Mouse (Mus musculus): Measurements from ENCODE around the gene Ift27. TPM values are rescaled to one million over a fixed set of nuclear protein-coding genes. Genes with fewer than 3 reads are reported as not detected.

Gene Ift27
- polyA plus RNA-seq, 1 experiment from 2014 or later, result 141 TPM

GRCm38 (mm10) chr15:78165292-78165691 is 8.6 kb downstream of the Ift27 start:
- no peaks in the 10 kb centered on the region for H3K4me1 ChIP-seq
- WGBS, result 84% methylated on average over 4 of the region's 4 CpGs
- DNase-seq (ENCODE audit: low spot score), result no peak
- no peaks in the 10 kb centered on the region for H3K27me3 ChIP-seq (replicated peaks; ENCODE audit: low read depth, poor library complexity, severe bottlenecking)
- no peak overlapping the region for H3K27ac ChIP-seq (replicated peaks)
- no peaks in the 10 kb centered on the region for H3K9me3 ChIP-seq
- peaks cover 73% of the 10 kb centered on the region for H3K36me3 ChIP-seq (replicated peaks)
- H3K4me3 ChIP-seq, result no peak overlapping the region

DNA sequence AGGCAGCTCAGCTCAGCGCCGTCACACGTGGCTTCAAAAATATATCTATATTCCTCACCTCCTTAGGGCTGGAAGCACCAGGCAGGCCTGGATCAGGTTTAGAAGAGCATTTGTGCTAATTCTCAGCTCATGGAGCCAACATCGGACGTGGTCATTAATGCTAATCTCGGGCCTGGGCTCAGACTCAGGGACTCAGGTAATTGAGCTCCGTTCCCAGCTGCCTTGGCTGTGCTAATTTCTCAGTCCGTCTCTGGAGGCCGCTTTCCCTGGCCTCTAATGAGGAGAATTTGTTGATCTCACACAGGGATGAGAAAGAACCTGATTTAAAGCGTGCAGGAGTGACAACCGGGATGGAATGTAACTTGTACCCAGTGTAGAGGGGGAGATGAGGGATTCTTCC is 9.4 kb downstream of the Ift27 start:
- H3K9me3 ChIP-seq, result no peaks in the 10 kb centered on the region
- no peak overlapping the region for H3K27ac ChIP-seq (replicated peaks)
- peaks cover 81% of the 10 kb centered on the region for H3K36me3 ChIP-seq (replicated peaks)
- 89% methylated on average over 11 of the region's 11 CpGs for WGBS
- H3K27me3 ChIP-seq (replicated peaks; ENCODE audit: low read depth, poor library complexity, severe bottlenecking), result no peaks in the 10 kb centered on the region
- no peaks in the 10 kb centered on the region for H3K4me1 ChIP-seq
- no peak overlapping the region for H3K4me3 ChIP-seq
- no peak for DNase-seq (ENCODE audit: low spot score)

- H3K9me3 ChIP-seq, result no peaks in the 10 kb centered on the region
- no peaks in the 10 kb centered on the region for H3K27me3 ChIP-seq (replicated peaks; ENCODE audit: low read depth, poor library complexity, severe bottlenecking)
- no peak overlapping the region for H3K27ac ChIP-seq (replicated peaks)
- no peak for DNase-seq (ENCODE audit: low spot score)
- peaks cover 75% of the 10 kb centered on the region for H3K36me3 ChIP-seq (replicated peaks)
- H3K4me3 ChIP-seq, result no peak overlapping the region
- no peaks in the 10 kb centered on the region for H3K4me1 ChIP-seq
- 83% methylated on average over 9 of the region's 9 CpGs for WGBS
Observed at GRCm38 (mm10) chr15:78161946-78162345, 12.0 kb downstream of the Ift27 start.

DNA sequence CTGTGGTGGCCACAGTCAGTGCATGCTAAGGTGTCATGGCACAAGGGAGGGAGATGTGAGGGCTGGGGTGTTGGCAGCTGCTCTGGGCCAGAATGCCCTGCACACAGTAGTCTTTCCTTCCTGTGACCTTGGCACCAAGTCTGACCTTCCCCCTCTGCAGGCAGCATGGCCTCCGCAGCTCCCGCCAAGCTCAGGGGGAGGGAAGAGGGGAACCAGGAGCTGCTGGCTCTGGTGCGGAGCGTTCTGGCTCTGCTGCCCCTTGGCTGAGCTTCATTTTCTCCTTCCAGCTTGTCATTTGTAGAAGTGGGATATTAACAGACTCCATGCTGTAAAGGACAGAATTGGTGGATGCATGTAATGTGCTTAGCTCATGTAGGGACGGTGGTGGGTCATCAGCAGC is 15.6 kb downstream of the Ift27 start:
- no peak for DNase-seq (ENCODE audit: low spot score)
- H3K4me3 ChIP-seq, result no peak overlapping the region
- no peak overlapping the region for H3K27ac ChIP-seq (replicated peaks)
- 88% methylated on average over 5 of the region's 5 CpGs for WGBS
- no peaks in the 10 kb centered on the region for H3K9me3 ChIP-seq
- peaks cover 39% of the 10 kb centered on the region for H3K36me3 ChIP-seq (replicated peaks)
- no peaks in the 10 kb centered on the region for H3K27me3 ChIP-seq (replicated peaks; ENCODE audit: low read depth, poor library complexity, severe bottlenecking)
- no peaks in the 10 kb centered on the region for H3K4me1 ChIP-seq

- DNase-seq (ENCODE audit: low spot score), result no peak
- Histone ChIP-seq H3K27me3 (replicated peaks; ENCODE audit: low read depth, poor library complexity, severe bottlenecking) (no peaks in the 10 kb centered on the region), H3K36me3 (replicated peaks) (peaks cover 34% of the 10 kb centered on the region), H3K9me3 (no peaks in the 10 kb centered on the region), H3K27ac (replicated peaks) (no peak overlapping the region), H3K4me3 (no peak overlapping the region), H3K4me1 (no peaks in the 10 kb centered on the region)
- 80% methylated on average over 4 of the region's 4 CpGs for WGBS
Observed at GRCm38 (mm10) chr15:78157824-78158223, 16.1 kb downstream of the Ift27 start.

DNA sequence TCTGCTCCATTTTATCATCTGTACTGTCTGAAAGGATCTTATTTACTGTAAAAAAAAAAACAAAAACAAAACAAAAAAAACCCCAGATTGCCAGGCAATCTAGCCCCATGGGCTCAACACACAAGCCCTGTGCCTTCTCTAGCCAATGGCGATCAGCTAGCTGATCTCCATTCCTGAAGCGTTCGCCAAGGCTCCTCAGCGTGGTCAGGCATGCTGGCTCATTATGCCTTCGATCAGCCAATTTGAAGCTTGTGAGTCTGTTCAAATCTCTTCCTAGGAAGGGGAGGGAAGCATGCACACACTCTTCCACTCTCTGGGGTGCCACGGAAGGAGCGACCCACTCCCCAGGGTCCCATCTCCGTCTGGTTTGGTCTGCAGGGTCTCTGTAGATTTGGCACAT is 16.6 kb downstream of the Ift27 start:
- 81% methylated on average over 8 of the region's 8 CpGs for WGBS
- DNase-seq (ENCODE audit: low spot score), result no peak

DNA sequence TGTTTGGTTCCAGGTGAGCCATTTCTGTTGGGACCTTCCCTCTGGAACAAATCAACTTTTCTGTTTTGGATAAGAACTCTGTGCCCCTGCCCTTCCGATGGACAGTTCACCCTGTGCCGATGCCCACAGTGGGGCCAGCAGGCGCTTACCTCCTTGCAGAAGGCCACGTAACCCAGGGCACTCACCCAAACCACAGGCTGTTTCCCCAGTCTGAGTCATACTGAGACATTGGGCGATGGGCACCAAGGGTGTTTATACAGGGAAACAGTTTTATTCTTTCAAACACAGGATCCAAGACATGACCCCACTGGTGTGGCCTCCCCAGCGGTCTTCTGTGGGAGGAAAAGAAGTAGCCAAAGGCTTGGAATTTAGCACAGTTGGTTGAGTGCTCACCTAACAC is 18.5 kb downstream of the Ift27 start:
- WGBS, result 88% methylated on average over 6 of the region's 6 CpGs
- H3K27ac ChIP-seq (replicated peaks), result no peak overlapping the region

More for the DNA sequence above, 16.6 kb downstream of the Ift27 start:
- H3K9me3 ChIP-seq, result no peaks in the 10 kb centered on the region
- H3K4me3 ChIP-seq, result no peak overlapping the region
- H3K27ac ChIP-seq (replicated peaks), result no peak overlapping the region
- H3K4me1 ChIP-seq, result no peaks in the 10 kb centered on the region
- H3K36me3 ChIP-seq (replicated peaks), result peaks cover 29% of the 10 kb centered on the region
- H3K27me3 ChIP-seq (replicated peaks; ENCODE audit: low read depth, poor library complexity, severe bottlenecking), result no peaks in the 10 kb centered on the region

DNA sequence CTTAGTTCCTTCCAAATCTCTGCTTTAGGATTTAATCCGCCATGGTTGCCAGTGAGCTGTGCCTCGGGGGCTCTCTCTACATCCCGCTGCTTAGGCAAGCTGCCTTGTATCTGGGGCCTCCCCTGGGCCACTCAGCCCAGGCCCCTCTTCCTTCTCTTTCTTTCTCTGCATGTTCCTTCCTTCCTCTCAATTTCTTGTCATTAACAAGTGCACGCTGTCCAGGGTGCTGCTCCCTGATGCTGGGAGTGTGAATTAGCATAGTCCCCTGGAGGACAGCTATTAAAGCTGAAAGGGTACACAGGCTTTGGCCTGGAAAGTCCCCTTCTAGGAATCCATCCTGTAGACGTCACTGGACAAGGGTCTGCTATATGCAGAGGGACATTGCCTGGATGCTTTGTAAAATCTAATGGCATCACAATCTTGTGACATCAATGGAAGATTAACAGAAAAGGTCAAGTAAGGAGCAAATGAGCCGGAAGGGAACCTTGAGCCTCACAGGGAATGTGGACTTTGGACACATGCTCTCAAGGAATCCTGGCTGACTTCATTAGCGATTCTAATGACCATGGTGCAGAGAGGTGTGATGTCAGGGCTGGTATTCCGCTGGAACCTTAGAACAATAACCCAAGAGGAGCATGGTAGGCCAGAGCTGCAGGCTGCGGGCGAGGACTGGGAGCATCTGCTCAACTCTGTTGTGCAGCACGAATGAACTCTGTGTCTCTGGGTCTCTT is 20.7 kb downstream of the Ift27 start:
- WGBS, result 49% methylated on average over 11 of the region's 11 CpGs
- Histone ChIP-seq H3K4me1 (no peaks in the 10 kb centered on the region), H3K36me3 (replicated peaks) (no peaks in the 10 kb centered on the region), H3K27me3 (replicated peaks; ENCODE audit: low read depth, poor library complexity, severe bottlenecking) (no peaks in the 10 kb centered on the region), H3K27ac (replicated peaks) (no peak overlapping the region), H3K4me3 (no peak overlapping the region), H3K9me3 (no peaks in the 10 kb centered on the region)
- DNase-seq (ENCODE audit: low spot score), result peak; percentile 34

More for the DNA sequence above, 18.5 kb downstream of the Ift27 start:
- no peak overlapping the region for H3K4me3 ChIP-seq
- H3K27me3 ChIP-seq (replicated peaks; ENCODE audit: low read depth, poor library complexity, severe bottlenecking), result no peaks in the 10 kb centered on the region
- no peak for DNase-seq (ENCODE audit: low spot score)
- H3K36me3 ChIP-seq (replicated peaks), result peaks cover 18% of the 10 kb centered on the region; the same call in 1 of the 2 replicates
- H3K4me1 ChIP-seq, result no peaks in the 10 kb centered on the region
- H3K9me3 ChIP-seq, result no peaks in the 10 kb centered on the region

DNA sequence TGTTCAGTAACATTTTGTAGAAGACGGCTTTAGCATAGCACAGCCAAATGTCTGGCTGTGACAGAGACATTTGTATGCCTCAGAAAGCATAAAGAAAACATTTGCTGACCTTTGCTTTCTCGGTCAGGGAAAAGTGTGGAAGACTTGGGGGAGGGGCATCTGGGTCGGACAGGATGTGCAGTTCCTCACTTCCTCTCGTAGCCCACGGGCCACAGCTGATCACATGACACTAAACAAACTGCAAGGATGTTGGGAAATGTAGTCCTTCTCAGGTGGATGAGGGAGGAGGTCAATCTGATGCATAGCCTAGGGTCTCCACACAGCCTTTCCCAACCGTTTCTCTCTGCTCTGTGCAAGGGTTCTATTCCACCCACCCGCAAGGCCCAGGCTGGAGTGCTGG is 25.3 kb downstream of the Ift27 start:
- Histone ChIP-seq H3K9me3 (no peaks in the 10 kb centered on the region), H3K36me3 (replicated peaks) (no peaks in the 10 kb centered on the region), H3K4me1 (0 out of 2 replicates have a peak, but pooled peaks cover 2% of the 10 kb centered on the region), H3K27me3 (replicated peaks; ENCODE audit: low read depth, poor library complexity, severe bottlenecking) (no peaks in the 10 kb centered on the region), H3K27ac (replicated peaks) (no peak overlapping the region), H3K4me3 (no peak overlapping the region)
- 76% methylated on average over 7 of the region's 7 CpGs for WGBS
- peak; percentile 26 for DNase-seq (ENCODE audit: low spot score)

- Histone ChIP-seq H3K27ac (replicated peaks) (no peak overlapping the region), H3K9me3 (no peaks in the 10 kb centered on the region), H3K4me1 (peaks cover 4% of the 10 kb centered on the region), H3K36me3 (replicated peaks) (no peaks in the 10 kb centered on the region), H3K27me3 (replicated peaks; ENCODE audit: low read depth, poor library complexity, severe bottlenecking) (no peaks in the 10 kb centered on the region; the same call in 1 of the 2 replicates), H3K4me3 (no peak overlapping the region)
- 65% methylated on average over 8 of the region's 8 CpGs for WGBS
- DNase-seq (ENCODE audit: low spot score), result no peak
Observed at GRCm38 (mm10) chr15:78140226-78140625, 33.7 kb downstream of the Ift27 start.

GRCm38 (mm10) chr15:78134606-78135005 is 39.3 kb downstream of the Ift27 start:
- Histone ChIP-seq H3K4me1 (peaks cover 19% of the 10 kb centered on the region), H3K9me3 (no peaks in the 10 kb centered on the region), H3K27me3 (replicated peaks; ENCODE audit: low read depth, poor library complexity, severe bottlenecking) (peaks cover under 1% of the 10 kb centered on the region), H3K36me3 (replicated peaks) (no peaks in the 10 kb centered on the region), H3K27ac (replicated peaks) (no peak overlapping the region), H3K4me3 (no peak overlapping the region)
- 37% methylated on average over 6 of the region's 6 CpGs for WGBS
- DNase-seq (ENCODE audit: low spot score), result no peak

GRCm38 (mm10) chr15:78133389-78133788 is 40.5 kb downstream of the Ift27 start:
- Histone ChIP-seq H3K36me3 (replicated peaks) (no peaks in the 10 kb centered on the region), H3K9me3 (no peaks in the 10 kb centered on the region), H3K4me3 (no peak overlapping the region), H3K4me1 (peaks cover 19% of the 10 kb centered on the region), H3K27me3 (replicated peaks; ENCODE audit: low read depth, poor library complexity, severe bottlenecking) (peaks cover 4% of the 10 kb centered on the region), H3K27ac (replicated peaks) (no peak overlapping the region)
- no peak for DNase-seq (ENCODE audit: low spot score)
- WGBS, result 27% methylated on average over 2 of the region's 2 CpGs

GRCm38 (mm10) chr15:78119704-78120103 is 54.2 kb downstream of the Ift27 start, which contains the start of gene Cacng2:
Gene Cacng2 (minus strand): TSS chr15:78120028.
- H3K9me3 ChIP-seq, result no peaks in the 10 kb centered on the region
- DNase-seq (ENCODE audit: low spot score), result peak; percentile 98
- H3K4me1 ChIP-seq, result peaks cover 9% of the 10 kb centered on the region
- no peak within 1 kb of the TSS; the same call in 1 of the 2 replicates for H3K27ac ChIP-seq (replicated peaks)
- no peaks in the 10 kb centered on the region for H3K36me3 ChIP-seq (replicated peaks)
- H3K27me3 ChIP-seq (replicated peaks; ENCODE audit: low read depth, poor library complexity, severe bottlenecking), result peaks cover 39% of the 10 kb centered on the region
- WGBS, result 1% methylated on average over 42 of the region's 42 CpGs
- H3K4me3 ChIP-seq, result peak within 1 kb of the TSS; percentile 52

Measured in embryonic facial prominence, embryonic 10.5 days (tissue).